Mouse (Mus musculus): ENCODE data around the gene Serinc4. TPM values are rescaled to one million over a fixed set of nuclear protein-coding genes. Genes with fewer than 3 reads are reported as not detected.

Serinc4 gene
- total RNA-seq, 4 experiments from 2014 or later, result not detected

- peak in 1 of 2 experiments; percentile 31 for DNase-seq (ENCODE audit: low spot score in 2 of 2)
These were observed 60.0 kb downstream of the Serinc4 start for GRCm38 (mm10) chr2:121396624-121397023.

Small RNA genes lying within 50 kb of the gene (microRNA-seq; reads per million reads assigned to microRNA genes)
- not detected for gene Gm22953

Other genes with a start within 250 kb of the Serinc4 start
- gene Trp53bp1, start 185.4 kb downstream of the Serinc4 start, total RNA-seq (2022), result 10 to 100 TPM; 16.4 to 33.0 (median 23.5) TPM
- 10 to 100 TPM in 3 of 4 experiments, 1 to 10 TPM in 1; 7.9 to 12.2 (median 10.8) TPM for gene Map1a, start 167.2 kb downstream of the Serinc4 start, total RNA-seq (2022)
- 100 to 1,000 TPM in 2 of 4 experiments, 10 to 100 TPM in 2; 97.7 to 103 (median 99.7) TPM for gene Ppip5k1, start 101.4 kb downstream of the Serinc4 start, total RNA-seq (2022)
- under 1 TPM in 1 of 4 experiments, not detected in 3; 0.48 TPM for gene Ckmt1, start 99.1 kb downstream of the Serinc4 start, total RNA-seq (2022)
- not detected for gene Strc, start 69.6 kb downstream of the Serinc4 start, total RNA-seq (2022)
- 10 to 100 TPM; 24.3 to 35.0 (median 30.9) TPM for gene Pdia3, start 43.0 kb downstream of the Serinc4 start, total RNA-seq (2022)
- gene Catsper2, start 43.0 kb downstream of the Serinc4 start, total RNA-seq (2022), result 1 to 10 TPM; 1.4 to 3.1 (median 2.2) TPM
- not detected for gene Ell3, start 12.5 kb downstream of the Serinc4 start, total RNA-seq (2022)
- 100 to 1,000 TPM; 236 to 312 (median 279) TPM for gene Serf2, start 7.6 kb downstream of the Serinc4 start, total RNA-seq (2022)
- gene Hypk, start 3.5 kb downstream of the Serinc4 start, total RNA-seq (2022), result 10 to 100 TPM; 11.3 to 27.6 (median 16.6) TPM
- 10 to 100 TPM; 18.7 to 27.0 (median 23.0) TPM for gene Mfap1b, start 17.3 kb upstream of the Serinc4 start, total RNA-seq (2022)
- gene Mfap1a, start 49.9 kb upstream of the Serinc4 start, total RNA-seq (2022), result 10 to 100 TPM; 15.1 to 21.0 (median 16.4) TPM
- gene Wdr76, start 49.9 kb upstream of the Serinc4 start, total RNA-seq (2022), result 1 to 10 TPM; 1.2 to 1.9 (median 1.7) TPM

Data from gastrocnemius, adult 8-10 months (tissue).